Mouse (Mus musculus) ES-E14 (cell line): ENCODE measurements around the gene Tmem158.

Experiments
- CHD2 ChIP-seq: IDR thresholded peaks from 2 replicates; pipeline ENCODE4 v1.6.1; 2014; ENCODE audit warnings: mild to moderate bottlenecking, low read depth, low read length, inconsistent platforms
- HCFC1 ChIP-seq: IDR thresholded peaks from 2 replicates; pipeline ENCODE4 v1.6.1; 2012; ENCODE audit warnings: low read length, inconsistent platforms, borderline replicate concordance; ENCODE audit not compliant: insufficient read depth
- ZC3H11A ChIP-seq: IDR thresholded peaks from 2 replicates; pipeline ENCODE4 v1.6.1; 2012; ENCODE audit warnings: low read depth, mild to moderate bottlenecking, inconsistent platforms, low read length, borderline replicate concordance

DNA sequence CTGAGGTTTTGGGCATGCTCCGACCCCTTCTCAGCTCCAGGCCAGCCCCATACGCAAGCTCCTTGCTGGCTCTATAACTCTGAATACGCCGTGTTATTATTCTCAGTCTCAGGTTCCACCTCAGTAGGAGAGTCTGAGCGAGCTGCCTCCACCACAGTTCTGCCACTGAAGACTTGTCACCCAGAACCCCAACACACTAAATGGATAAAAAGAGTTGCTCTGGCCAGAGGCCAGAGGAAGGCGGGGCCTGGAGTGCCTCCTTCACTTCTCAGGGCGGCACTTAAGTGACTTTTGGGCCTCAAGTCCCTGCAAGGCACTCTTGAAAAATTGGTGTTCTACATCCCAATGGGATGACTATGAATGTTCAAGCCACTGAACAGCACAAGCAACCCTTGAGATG is 43.4 kb upstream of the Tmem158 start:
- TF ChIP-seq HCFC1, result no peak
- no peak for TF ChIP-seq ZC3H11A
- TF ChIP-seq CHD2, result no peak
